Mouse (Mus musculus): ENCODE results near the gene Insl3.

The Insl3 gene

GRCm38 (mm10) chr8:71689028-71689427 lies at the start of gene Insl3:
Insl3 (plus strand) TSS chr8:71689214.
- DNase-seq (ENCODE audit: low read depth) = no peak

- no peak for DNase-seq (ENCODE audit: low read depth)
Measured at GRCm38 (mm10) chr8:71639318-71639717, 49.7 kb upstream of the Insl3 start.

- DNase-seq (ENCODE audit: low read depth) = no peak
Measured at GRCm38 (mm10) chr8:71645510-71645909, 43.5 kb upstream of the Insl3 start.

GRCm38 (mm10) chr8:71654600-71654999 lies 34.4 kb upstream of the Insl3 start:
- DNase-seq (ENCODE audit: low read depth) = no peak

- DNase-seq (ENCODE audit: low read depth) = no peak
Measured at GRCm38 (mm10) chr8:71657816-71658215, 31.2 kb upstream of the Insl3 start.

GRCm38 (mm10) chr8:71658515-71659049 lies 30.4 kb upstream of the Insl3 start:
- no peak for DNase-seq (ENCODE audit: low read depth)

GRCm38 (mm10) chr8:71659751-71660150 lies 29.3 kb upstream of the Insl3 start:
- DNase-seq (ENCODE audit: low read depth) = no peak

- DNase-seq (ENCODE audit: low read depth) = peak; percentile 84
Measured at GRCm38 (mm10) chr8:71660325-71661120, 28.5 kb upstream of the Insl3 start.

GRCm38 (mm10) chr8:71665331-71666130 lies 23.5 kb upstream of the Insl3 start:
- DNase-seq (ENCODE audit: low read depth) = peak; percentile 70

- DNase-seq (ENCODE audit: low read depth) = no peak
Measured at GRCm38 (mm10) chr8:71666855-71667254, 22.2 kb upstream of the Insl3 start.

GRCm38 (mm10) chr8:71667256-71667655 lies 21.8 kb upstream of the Insl3 start:
- DNase-seq (ENCODE audit: low read depth) = no peak

- no peak for DNase-seq (ENCODE audit: low read depth)
Measured at GRCm38 (mm10) chr8:71668220-71668975, 20.6 kb upstream of the Insl3 start.

- DNase-seq (ENCODE audit: low read depth) = no peak
Measured at GRCm38 (mm10) chr8:71670198-71670597, 18.8 kb upstream of the Insl3 start.

GRCm38 (mm10) chr8:71670621-71671548 lies 18.1 kb upstream of the Insl3 start:
- no peak for DNase-seq (ENCODE audit: low read depth)

- peak; percentile 73 for DNase-seq (ENCODE audit: low read depth)
Measured at GRCm38 (mm10) chr8:71671549-71671965, 17.5 kb upstream of the Insl3 start, which contains the start of gene Unc13a. Unc13a (minus strand) TSS chr8:71671757.

GRCm38 (mm10) chr8:71672168-71672735 lies 16.8 kb upstream of the Insl3 start:
- no peak for DNase-seq (ENCODE audit: low read depth)

GRCm38 (mm10) chr8:71674071-71674470 lies 14.9 kb upstream of the Insl3 start:
- DNase-seq (ENCODE audit: low read depth) = no peak

GRCm38 (mm10) chr8:71675456-71676019 lies 13.5 kb upstream of the Insl3 start:
- DNase-seq (ENCODE audit: low read depth) = no peak

GRCm38 (mm10) chr8:71676020-71676741 lies 12.8 kb upstream of the Insl3 start, which contains the start of gene Jak3:
Jak3 (plus strand) TSS chr8:71676296.
- DNase-seq (ENCODE audit: low read depth) = peak; percentile 53
